Mouse (Mus musculus) R1 (cell line): Measurements from ENCODE around the gene Srrm4.

Experiments used
- DNase-seq: peaks from one replicate; pipeline ENCODE4 v3.0.0-alpha.2; 2018; ENCODE audit warnings: low read depth, low spot score

The Srrm4 gene

DNA sequence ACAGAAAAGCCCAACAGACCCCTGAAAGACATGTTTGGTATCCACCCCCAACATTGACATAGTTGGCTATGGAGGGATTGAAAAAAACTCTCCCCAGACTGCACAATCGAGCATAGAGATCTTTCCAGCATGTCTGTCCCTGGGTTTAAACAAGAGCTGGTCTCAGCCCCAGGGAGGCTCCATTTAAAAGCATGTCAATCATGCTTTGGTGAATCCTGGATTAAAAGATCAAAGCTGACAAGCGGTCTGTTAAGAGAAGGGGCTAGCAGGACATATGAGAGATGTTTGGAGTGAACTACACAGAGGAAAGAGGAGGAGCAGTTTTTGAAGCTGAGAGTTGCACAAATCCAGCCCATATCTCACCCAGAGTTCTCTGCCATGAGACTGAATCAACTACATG is 38.5 kb downstream of the Srrm4 start:
- no peak for DNase-seq

DNA sequence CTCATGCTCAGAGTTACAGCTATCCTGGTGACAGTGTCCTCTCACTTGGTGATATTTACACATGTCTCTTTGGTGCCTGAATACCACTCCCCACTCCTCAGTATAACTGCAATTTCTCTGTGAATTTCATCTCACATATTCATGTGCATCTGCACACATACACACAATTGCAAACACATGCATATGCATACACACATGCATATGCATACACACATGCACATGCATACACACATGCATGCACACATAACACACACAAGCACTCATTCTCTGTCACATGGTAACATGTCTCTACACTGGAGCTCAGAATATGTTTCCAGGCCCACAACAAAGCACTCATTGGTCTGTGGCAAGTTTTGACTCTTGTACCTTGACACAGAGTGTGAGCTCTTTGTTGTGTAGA is 39.0 kb downstream of the Srrm4 start:
- DNase-seq: no peak

DNA sequence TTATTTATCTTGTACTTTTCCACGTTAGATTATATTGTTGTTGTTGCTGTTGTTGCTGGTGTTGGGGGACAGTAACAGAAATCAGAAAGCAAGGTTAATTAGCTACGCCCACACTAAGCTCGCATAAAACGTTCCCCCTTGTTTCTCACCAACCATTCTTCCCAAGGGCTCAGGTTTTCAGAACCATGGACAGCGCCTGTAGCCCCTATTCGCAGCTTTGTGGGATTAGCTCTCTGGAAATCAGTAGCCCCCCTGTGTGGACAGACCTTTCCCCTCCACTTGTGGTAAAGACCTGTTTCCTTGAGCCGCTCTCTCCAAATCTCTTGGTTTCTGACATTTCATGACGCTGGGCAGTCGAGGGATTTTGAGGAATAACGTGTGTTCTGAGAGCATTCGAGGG is 45.9 kb downstream of the Srrm4 start:
- DNase-seq: peak; percentile 56

DNA sequence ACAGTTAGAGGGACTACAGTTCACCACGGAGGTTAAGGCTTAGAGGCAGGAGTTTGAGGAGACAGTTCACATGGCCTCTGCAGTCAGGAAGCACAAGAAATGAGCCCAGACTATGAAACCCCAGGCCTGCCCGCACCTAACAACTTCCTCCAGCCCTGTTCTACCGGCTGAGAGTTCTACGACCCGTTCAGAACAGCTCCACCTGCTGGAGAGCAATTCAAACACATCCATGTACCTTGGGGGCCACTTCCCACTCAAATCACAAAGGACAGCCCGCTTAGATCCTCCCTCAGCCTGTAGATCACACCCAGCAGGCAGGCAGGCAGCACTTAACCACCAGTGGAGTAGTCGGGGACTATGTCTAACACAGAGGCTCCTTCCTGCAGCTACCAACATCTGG is 49.3 kb downstream of the Srrm4 start:
- peak; percentile 93 for DNase-seq

DNA sequence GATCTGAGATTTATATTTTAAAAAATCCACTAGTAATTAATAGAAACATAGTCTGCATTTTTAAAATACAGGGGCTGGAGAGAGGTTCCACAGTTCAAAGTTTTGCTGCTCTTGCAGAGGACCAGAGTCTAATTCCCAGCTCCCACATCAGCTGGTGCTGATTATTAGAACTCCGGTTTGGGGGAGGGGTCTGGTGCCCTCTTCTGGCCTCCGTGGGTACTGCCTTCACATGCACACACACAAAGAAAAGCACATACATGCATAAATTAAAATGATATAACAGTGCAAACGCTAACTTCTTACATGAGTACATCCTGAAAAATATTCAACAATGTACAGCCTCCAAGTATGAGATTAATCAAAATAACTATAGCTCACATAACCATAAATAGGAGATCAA is 50.5 kb downstream of the Srrm4 start:
- DNase-seq: peak; percentile 67

DNA sequence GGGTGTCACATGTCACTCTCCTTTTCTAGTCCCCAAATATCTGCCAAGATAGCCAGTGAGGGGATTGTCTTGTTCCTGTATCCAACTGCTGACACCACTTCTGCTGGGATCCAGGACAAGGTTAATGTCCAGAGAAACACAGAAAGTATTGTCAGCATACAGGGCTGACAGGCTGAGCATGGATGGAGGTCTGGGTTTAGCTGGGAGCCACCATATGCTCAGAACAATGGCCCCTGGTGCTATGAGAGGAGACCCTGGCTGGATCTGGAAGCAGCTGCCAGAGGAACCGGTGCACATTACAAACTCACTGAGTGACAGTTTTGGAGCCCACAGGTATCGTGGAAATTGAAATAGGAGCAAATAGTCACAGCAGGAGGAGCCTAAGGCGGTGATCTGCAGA is 52.3 kb downstream of the Srrm4 start:
- DNase-seq: no peak

DNA sequence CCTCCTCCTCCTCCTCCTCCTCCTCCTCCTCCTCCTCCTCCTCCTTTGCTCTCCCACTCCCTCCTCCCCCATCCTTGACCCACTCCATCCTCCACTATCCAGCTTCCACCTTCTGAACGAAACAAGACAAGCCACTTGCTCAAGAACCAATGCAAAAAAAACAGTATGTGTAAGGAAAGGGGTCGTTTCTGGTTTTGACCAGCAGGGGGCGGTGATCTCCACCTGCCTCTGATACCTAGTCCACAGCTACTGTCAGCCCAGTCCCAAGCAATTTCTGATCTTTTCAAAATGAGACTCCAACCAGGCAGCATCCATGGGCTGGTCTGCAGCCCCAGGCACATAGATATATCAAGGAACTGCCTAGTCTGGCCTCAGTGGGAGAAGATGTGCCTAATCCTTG is 53.1 kb downstream of the Srrm4 start:
- DNase-seq: peak; percentile 73

DNA sequence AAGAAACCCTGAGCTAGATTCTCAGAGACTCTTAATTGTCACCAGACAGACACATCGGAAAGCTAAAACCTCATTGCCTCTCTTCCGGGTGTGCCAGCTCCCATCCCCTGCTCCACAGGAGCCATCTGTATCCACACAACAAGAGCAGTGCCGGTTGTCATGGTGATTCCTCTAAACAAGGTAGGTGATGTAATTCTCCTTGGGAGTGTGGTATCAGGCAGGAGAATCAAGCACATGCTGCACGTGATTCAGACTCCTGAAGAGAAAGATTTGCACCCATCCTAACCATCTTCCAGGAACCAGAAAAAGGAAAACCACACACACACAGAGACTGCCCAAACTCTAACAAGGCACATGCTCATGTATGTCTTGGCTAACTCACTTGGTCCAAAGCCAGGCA is 65.3 kb downstream of the Srrm4 start:
- DNase-seq: peak; percentile 31

DNA sequence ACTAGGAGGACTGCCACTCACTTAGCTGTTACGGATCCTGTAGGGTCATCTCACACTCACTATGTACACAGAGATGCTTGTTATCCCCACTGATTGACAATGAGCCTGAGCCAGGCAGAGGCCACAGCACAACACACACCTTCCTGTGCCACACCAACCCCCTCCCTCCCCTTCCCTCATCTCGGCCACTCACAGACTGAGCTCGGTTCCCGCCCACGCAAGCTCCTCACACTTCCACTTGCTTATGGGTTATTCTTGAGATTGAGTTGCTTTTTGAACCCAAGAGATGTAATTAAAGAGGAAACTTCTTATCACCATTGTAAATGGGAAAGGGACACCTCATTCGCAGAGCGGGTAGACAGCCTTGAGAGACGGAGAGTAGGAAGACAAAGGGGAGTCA is 66.3 kb downstream of the Srrm4 start:
- no peak for DNase-seq

DNA sequence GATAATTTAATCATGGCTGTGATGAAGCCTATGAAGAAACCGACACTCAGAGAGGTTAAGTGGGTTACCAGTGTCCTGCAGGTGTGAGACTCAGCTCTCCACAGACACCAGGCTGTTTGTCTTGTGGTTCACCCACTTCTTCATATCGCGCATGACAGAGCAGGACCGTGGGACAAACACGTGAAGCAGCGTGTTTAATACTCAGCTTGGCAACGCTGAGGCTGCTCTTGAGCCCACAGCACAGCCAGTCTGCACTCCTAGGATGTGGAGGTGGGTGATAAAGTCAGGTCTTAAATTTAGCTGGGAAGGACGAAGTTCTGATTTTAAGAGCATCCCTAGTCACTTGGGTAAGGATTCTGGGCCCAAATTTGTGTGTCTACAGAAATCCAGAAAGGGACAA is 68.1 kb downstream of the Srrm4 start:
- DNase-seq: no peak

DNA sequence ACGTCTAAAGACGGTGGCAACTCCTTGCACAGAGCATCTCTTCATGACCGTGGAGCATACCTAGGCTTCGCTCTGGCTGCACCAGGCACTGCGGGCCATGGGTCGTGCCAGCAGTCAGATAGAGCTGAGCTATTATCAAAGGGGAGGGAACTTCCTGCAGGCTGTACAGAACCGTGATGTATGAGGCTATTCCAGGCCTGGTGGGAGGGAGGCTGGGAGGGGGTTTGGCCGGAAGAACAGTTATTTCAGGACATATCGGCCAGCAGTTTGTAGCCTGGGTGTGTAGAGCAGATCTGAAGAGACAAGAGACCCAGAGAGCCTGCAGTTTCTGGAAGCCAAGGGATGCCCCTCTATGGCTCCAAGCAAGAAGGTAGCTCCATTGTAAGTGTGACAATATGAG is 68.5 kb downstream of the Srrm4 start:
- no peak for DNase-seq

DNA sequence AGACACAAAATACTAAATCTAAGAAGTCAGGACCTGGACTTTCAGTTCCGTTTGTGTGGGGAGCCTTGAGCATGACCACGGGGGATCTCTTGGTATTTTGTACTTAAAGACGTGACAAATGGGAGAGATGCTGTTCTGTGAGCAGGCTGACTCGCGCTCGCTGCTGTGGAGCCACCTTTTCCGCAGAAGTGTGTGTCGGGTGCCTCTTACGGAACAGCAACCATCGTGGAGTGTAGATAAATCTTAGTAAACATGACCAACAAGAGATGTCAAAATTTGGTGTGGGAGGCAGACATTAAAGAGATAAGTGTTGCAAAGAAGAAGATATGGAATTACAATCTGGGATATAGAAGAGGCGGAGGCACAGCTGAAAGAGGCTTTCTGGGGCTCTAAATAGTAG is 69.3 kb downstream of the Srrm4 start:
- no peak for DNase-seq

DNA sequence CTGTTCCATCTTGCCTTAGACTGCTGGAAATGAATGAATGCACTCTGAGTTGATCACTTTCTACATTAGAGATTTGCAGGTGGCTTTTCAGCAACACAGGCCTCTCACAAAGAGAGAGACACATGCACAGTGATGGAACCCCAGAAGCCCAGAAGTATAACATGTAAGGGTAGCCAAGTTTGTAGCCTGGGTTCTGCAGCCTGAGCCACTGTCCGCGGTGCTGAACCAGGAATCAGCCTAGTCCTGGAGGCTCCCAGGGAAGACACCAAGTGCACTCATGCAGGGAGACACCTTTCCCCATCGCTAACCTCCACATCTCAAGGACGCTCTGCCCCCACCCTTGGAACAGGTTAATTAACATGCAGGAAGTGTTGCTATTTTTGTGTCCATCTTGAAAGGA is 73.6 kb downstream of the Srrm4 start:
- DNase-seq: peak; percentile 52

DNA sequence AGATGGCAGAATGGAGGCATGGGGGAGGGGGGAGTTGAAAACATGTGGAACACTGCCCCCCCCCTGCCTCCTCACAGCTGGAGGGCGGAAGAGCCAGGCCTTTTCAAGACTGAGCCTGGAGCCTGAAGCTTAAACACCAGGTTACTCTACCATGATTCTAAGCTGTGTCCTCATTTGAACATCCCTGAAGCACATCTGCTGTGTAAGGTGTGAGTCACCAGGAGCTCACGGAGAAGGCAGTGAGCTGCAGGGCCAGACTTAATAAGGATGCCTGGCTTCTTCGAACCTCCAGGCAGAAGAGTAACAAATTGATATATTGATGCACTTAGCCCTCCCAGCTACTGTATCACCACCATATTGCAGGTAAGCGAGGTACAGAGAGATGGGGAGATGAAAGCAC is 79.5 kb downstream of the Srrm4 start:
- no peak for DNase-seq

DNA sequence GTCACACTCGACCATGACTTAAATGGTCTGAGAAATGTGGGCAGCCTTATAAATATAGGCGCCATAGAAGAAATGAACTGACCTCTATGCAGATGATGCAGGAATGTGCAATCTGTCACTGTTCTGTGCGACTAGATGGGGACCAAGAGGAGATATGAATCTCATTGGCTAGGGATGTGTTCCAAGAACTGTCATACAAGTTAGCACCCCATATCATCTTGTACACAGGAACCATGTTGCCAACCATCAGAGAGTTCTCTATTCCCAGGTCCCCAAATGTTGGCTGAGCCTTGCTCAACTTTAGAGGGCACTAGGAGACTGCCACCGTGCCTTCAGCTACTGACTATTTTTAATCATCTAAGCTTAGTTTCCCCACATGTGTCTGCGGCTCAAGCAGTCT is 81.4 kb downstream of the Srrm4 start:
- DNase-seq: no peak

DNA sequence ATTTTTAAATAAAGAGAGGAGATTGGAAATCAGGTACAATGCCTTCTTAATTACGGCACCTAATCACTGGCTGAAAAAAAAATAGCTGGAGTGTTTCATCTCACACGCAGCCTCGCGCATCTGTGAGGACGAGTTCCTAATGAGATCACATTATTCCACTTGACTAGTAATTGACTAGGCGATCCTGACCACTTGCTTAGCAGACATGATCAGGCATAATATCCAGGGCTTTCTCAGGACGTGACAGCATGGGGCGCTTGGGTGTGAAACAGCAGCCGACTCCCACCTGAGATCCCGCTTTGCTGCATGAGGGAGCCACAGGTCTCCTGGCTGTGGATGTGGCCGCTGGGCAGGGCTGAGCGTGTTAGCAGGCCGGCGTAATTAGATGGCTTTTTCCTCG is 90.3 kb downstream of the Srrm4 start:
- no peak for DNase-seq

DNA sequence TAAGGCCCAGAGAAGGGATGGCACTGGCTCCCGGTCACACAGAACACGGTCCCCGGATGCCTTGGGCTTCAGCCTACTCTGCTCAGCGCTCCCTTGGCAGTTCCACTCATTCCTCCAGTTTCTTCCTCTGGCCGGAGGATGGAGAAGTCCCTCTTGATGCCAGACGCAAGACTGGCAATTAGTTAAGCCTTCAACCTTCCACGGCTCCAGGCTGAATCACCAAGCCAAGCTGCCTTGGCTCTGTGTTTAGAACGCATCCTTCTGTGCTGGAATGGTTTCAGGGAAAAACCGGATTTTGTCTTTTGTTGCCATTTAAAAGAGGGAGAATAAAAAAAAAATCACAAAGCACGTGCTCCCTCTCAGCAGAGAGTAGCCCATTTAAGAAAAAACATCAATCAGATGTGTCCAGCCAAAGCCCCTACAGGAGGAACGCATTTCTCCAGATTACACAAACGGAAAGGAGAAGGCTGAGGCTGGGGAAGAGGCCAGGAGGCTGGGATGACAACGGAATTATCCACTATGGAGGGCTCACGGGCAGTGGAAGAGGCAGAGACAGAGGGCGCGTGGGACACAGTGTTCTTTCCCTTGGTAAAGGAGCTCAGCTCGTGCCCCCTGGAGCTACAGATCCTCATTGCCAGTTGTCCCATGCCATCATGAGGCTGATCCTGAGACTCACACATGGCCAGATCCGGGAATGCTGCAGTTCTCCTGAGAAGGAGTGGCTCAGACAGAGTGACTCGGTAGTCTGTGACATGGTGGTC is 92.6 kb downstream of the Srrm4 start:
- no peak for DNase-seq

DNA sequence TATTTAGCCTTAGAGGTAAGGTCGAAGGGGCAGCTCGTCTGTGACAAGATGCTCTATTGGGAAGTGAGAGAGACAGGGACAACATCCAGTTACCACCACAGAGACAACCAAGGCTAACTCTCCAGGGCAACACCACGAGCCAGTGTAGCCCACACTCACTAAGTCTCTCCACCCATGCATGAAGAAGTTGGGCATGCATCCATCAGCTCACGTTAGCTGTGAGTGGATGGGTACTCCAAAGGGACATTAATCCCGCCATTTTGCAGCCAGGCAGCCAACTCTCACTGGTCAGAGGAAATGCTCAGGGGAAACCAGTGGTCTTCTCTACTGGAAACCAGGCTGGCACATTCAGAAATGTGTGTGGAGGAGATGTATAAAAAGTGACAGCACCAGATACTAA is 93.8 kb downstream of the Srrm4 start:
- no peak for DNase-seq

DNA sequence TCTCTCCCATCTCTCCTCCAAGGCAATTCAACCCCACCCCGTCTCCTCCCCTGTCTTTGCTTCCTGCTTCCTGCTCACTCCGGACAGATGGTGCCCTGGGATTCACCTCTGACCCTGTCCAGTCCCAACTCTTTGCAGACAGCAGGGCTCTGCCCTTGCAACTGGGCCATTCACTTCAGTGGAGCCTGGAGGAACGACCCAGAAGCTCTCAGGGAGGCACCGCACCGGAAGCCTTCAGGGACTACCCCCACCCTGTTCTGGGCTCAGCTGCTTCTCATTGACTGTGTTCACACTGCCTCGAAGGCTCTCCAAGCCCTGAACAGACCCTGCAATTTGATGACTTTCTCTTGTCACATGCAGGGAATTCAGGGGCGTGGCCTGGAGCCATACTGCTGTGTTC is 94.4 kb downstream of the Srrm4 start:
- DNase-seq: peak; percentile 76

DNA sequence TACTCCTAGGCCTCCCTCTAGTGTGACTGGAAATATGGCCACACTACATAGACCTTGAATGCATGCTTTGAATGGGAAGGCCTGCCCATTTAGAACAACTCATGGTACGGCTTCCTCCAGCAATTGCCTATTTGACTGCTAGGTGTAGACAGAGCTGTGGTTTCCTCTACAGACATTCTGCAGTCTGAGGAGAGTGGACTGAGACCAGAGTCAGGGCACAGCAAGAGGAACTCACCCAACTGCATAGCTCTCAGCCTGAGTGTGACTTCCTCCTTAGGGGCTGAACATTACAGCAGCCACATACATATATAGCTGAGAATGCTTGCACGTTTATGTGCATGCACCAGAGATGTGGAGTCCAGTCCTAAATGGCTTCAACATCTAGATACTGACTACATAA is 94.9 kb downstream of the Srrm4 start:
- DNase-seq: no peak

DNA sequence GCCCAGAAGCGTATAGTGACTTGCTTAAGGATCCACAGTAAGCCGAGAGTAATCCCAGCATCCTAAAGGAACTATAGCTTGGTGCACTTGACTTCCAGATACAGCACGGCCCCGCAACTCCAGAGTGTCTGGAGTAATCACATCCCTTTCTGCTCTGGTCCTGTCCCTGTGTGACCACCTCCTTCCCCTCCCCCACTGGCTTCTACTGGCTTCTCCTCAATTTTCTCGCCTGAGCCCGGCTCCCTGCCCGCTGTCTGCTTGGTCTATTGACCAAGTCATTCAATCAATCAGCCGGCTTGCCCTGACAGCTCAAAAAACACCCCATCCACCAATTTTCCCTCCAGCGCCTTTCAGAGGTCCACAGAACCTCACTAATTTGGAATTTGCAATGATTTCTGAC is 96.2 kb downstream of the Srrm4 start:
- DNase-seq: no peak

DNA sequence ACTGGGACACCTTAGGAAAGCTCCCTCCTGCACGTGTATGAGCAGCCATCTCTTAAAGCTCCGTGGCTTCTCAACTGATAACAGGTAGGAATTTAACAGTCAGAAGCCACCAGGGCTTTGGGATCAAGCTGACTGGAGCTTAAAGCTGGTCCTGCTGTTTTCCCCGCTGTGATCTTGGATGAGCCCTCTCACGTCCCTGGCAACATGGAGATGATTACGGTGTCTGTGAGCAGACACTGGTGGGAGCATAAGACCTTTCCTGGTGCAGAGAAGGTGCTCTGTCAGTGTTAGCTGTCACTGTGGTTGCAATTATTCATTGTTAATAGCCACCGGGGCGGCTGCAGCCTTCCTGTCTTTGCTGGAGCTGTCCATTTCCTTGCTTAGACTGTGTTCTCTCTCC is 97.2 kb downstream of the Srrm4 start:
- no peak for DNase-seq

DNA sequence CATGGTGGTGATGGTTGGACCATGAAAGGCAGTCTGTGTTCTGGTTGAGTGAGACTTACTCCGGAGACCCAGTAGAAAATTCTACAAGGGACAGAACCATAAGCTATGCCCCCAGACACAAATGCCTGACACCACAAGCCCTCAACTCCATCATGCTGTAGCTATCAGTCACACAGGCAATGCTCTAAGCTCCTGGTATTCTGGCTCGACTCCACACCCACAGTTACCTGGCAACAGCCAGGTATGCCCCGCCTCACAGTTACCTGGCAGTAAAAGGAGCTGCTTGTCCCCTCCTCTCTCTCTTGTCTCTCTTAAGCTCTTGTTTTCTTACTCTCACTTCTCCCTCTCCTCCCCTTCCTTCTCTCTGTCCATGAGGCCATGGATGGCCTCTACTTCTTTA is 98.9 kb downstream of the Srrm4 start:
- no peak for DNase-seq

DNA sequence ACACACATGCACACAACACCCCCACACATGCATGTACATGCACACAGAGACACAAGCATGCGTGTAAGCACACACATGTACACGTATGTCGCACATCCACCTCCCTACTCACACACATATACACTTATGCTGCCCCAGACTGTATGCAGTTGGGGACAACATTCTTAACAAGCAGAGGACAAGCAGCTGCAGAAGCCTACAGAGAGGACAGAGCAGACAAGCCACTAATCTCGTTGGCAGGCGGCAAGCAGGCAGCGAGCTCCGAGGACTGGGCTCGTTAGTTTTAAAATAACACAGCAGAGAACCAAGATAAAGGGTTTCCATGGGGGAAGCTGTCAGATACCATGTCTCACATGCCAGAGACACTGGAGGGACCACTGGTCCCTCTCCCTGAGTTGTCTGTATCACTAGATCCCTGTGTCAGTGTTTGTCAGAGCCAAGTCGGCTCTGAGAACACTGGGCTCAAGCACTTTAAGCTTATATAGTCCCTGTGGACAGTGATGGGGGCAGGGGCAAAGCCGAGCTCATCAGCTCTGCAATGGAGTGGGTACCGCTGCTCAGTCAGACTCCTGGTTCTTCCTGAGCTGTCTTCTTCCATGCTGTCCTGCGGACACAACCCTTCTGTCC is 99.7 kb downstream of the Srrm4 start:
- DNase-seq: no peak
